Mouse (Mus musculus) embryonic fibroblast, embryonic 13.5 days (primary cell): ENCODE results near the gene Ablim2.

ENCODE experiments used
- CTCF ChIP-seq: IDR thresholded peaks from 2 replicates; pipeline ENCODE4 v1.5.1; 2011; ENCODE audit warnings: mild to moderate bottlenecking, control low read depth, low read length, moderate library complexity, borderline replicate concordance; ENCODE audit not compliant: insufficient read depth
- POLR2A ChIP-seq: IDR thresholded peaks from 2 replicates; pipeline ENCODE4 v1.6.1; 2011; ENCODE audit warnings: low read depth, mild to moderate bottlenecking, control low read depth, low read length, moderate library complexity

DNA sequence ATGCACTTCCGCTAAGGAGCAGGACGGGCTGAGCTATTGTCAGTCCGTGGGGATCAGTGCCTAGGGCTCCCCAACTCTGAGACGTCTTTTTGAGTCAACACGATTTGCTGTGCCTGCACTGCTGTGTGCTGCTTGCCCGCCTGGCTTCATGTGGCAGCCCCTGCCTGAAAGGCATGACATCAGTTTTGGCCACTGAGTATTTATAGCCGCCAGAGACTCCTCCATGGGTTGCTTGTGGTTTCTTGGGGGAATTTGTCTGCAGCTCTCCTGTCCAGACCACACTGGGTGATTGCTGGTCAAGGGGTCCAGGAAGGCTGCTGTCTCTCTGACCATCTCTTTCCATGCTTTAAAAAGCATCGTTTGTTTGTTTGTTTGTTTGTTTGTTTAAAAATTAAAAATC, 147.6 kb downstream of the Ablim2 start:
- TF ChIP-seq POLR2A (no peak), CTCF (no peak)
